Mouse (Mus musculus) forebrain, embryonic 12.5 days (tissue): Measurements from ENCODE around the gene Flrt1. TPM values are rescaled to one million over a fixed set of nuclear protein-coding genes. Genes with fewer than 3 reads are reported as not detected.
A peak's percentile ranks its signal among the peaks of the same experiment; 100 is the strongest.
"Not testable (repeated sequence)": the region's sequence is repeated elsewhere in the genome, so short reads cannot be mapped to it uniquely, and the experiment has no call there.

ENCODE experiments used
- ATAC-seq: fragments of 200-750 bp; cut with Nextera tagmentation; 2 replicates; pipeline ENCODE4 v1.8.0; 2017; ENCODE audit warnings: moderate TSS enrichment; ENCODE audit not compliant: low FRiP score
- H3K27ac ChIP-seq: fragments of 300-500 bp; sonication (generic); 2 replicates; pipeline ENCODE4 v1.5.1; 2016; ENCODE audit warnings: mild to moderate bottlenecking
- H3K27me3 ChIP-seq: fragments of 300-500 bp; sonication (generic); 2 replicates; pipeline ENCODE4 v1.6.1; 2016; ENCODE audit warnings: mild to moderate bottlenecking
- H3K36me3 ChIP-seq: fragments of 300-500 bp; sonication (generic); replicated peaks from 2 replicates; pipeline ENCODE4 v1.6.1; 2016; ENCODE audit warnings: mild to moderate bottlenecking
- H3K4me1 ChIP-seq: fragments of 300-500 bp; sonication (generic); 2 replicates; pipeline ENCODE4 v1.6.1; 2016
- H3K4me2 ChIP-seq: fragments of 300-500 bp; sonication (generic); 2 replicates; pipeline ENCODE4 v1.6.1; 2016; ENCODE audit warnings: mild to moderate bottlenecking, moderate library complexity
- H3K4me3 ChIP-seq: fragments of 300-500 bp; sonication (generic); replicated peaks from 2 replicates; pipeline ENCODE4 v1.5.1; 2016; ENCODE audit warnings: mild to moderate bottlenecking
- H3K9ac ChIP-seq: fragments of 300-500 bp; sonication (generic); 2 replicates; pipeline ENCODE4 v1.6.1; 2016; ENCODE audit warnings: mild to moderate bottlenecking
- H3K9me3 ChIP-seq: fragments of 300-500 bp; sonication (generic); 2 replicates; pipeline ENCODE4 v1.6.1; 2016
- WGBS: fragments of 180-500 bp; shearing (Covaris S2); methylation state at CpG from one replicate; pipeline ENCODE4 v1.1.7; 2016; 5-methylcytosine and 5-hydroxymethylcytosine counted together
- polyA plus RNA-seq: library from polyadenylated mRNA; unstranded; fragments of >200 nt; fragmentation: Nextera tagmentation; extraction: Ambion mirVana; gene quantifications from 2 replicates; pipeline ENCODE4 v1.2.1, GENCODE M21; 2016

The Flrt1 gene
- polyA plus RNA-seq, 1 experiment from 2014 or later, result 8.0 TPM

DNA sequence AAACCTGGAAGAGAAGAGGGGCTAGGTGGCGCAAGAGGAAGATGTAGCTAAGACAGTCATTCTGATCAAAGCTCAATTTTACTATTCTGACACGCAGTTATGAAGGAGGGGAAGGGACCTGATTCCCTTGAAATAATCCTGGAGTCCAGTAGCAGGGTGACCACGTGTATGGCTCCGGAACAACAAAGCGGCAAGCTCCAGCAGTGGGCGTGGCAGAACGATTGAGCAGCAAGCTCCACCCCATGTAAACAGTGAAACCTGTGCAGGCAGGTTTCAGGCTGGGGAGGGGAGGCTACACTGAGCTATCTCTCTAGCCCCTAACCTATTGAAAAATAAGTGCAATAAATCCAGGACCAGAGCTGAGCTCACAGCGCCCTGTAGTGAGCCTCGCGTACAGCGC, 30.2 kb downstream of the Flrt1 start:
- H3K36me3 ChIP-seq, H3K27ac ChIP-seq, H3K9ac ChIP-seq, H3K4me2 ChIP-seq, H3K9me3 ChIP-seq, ATAC-seq, H3K4me3 ChIP-seq: not testable (repeated sequence)
- Histone ChIP-seq H3K4me1 (peaks cover 61% of the 10 kb centered on the region), H3K27me3 (peaks cover 41% of the 10 kb centered on the region)
- WGBS, result 82% methylated on average over 11 of the region's 11 CpGs

DNA sequence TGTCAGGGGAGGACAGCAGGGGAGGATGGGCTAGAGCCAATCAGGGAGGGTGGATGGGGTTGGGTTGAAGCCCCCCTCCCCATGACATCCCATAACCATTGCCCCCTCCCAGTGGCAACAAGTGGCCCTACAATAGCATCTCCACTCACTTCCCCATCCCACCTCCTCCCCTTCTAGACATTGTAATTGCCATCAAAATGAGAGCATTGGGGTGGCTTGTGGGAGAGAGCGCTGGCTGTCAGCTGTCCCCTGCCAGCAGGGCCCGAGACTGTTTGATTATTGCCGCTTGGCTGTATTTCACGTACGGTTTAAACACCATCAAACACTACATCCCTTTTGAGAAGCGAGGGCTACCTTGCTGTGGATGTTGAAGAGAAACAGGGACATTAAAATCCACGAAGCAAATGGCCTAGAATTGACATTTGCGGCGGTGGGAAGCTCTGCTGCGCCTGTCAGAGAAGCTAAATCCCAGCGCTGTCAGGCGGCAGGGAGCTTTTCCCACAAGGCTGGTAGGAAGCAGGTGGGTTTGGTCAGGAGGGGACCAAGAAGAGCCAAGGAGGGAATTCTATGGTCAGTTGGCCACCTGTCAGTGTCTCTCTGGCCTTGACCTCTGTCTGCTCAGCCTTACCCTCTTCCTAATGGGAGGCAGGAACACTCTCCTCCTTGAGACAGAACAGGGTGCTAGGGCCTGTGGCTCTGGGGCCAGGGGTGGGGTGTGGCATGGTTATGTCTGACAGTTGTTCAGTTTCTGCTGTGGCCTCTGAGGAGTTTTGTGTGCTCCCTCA, 31.3 kb downstream of the Flrt1 start:
- no peaks in the 10 kb centered on the region for H3K9me3 ChIP-seq
- peaks cover 62% of the 10 kb centered on the region for H3K4me1 ChIP-seq
- no peak overlapping the region for H3K4me3 ChIP-seq
- peak overlapping the region; percentile 14; the same call in 1 of the 2 replicates for H3K27ac ChIP-seq
- no peak overlapping the region for H3K9ac ChIP-seq
- H3K36me3 ChIP-seq, result no peaks in the 10 kb centered on the region
- 41% methylated on average over 12 of the region's 12 CpGs for WGBS
- H3K4me2 ChIP-seq, result no peak overlapping the region
- H3K27me3 ChIP-seq, result peaks cover 38% of the 10 kb centered on the region
- ATAC-seq, result no peak

- H3K27ac ChIP-seq, result no peak overlapping the region
- no peak for ATAC-seq
Measured at GRCm38 (mm10) chr19:7072221-7072620, 33.3 kb downstream of the Flrt1 start.

GRCm38 (mm10) chr19:7070775-7071174, 34.8 kb downstream of the Flrt1 start:
- peaks cover 41% of the 10 kb centered on the region for H3K27me3 ChIP-seq
- H3K9ac ChIP-seq, result no peak overlapping the region
- H3K4me2 ChIP-seq, result peak overlapping the region; percentile 16; the same call in 1 of the 2 replicates
- ATAC-seq, result no peak
- H3K27ac ChIP-seq, result peak overlapping the region; percentile 77
- peaks cover 85% of the 10 kb centered on the region for H3K4me1 ChIP-seq
- H3K9me3 ChIP-seq, result no peaks in the 10 kb centered on the region
- WGBS, result 7% methylated on average over 4 of the region's 4 CpGs
- no peaks in the 10 kb centered on the region for H3K36me3 ChIP-seq
- H3K4me3 ChIP-seq, result no peak overlapping the region

More at GRCm38 (mm10) chr19:7072221-7072620, 33.3 kb downstream of the Flrt1 start:
- Histone ChIP-seq H3K9me3 (no peaks in the 10 kb centered on the region), H3K36me3 (no peaks in the 10 kb centered on the region), H3K27me3 (peaks cover 38% of the 10 kb centered on the region), H3K4me3 (no peak overlapping the region), H3K4me1 (peaks cover 71% of the 10 kb centered on the region), H3K4me2 (no peak overlapping the region), H3K9ac (no peak overlapping the region)
- 72% methylated on average over 6 of the region's 6 CpGs for WGBS

GRCm38 (mm10) chr19:7069781-7070763, 35.5 kb downstream of the Flrt1 start:
- Histone ChIP-seq H3K9ac (peak overlapping the region; percentile 17; the same call in 1 of the 2 replicates), H3K36me3 (no peaks in the 10 kb centered on the region), H3K9me3 (no peaks in the 10 kb centered on the region), H3K27ac (peak overlapping the region; percentile 77), H3K4me3 (no peak overlapping the region), H3K4me2 (peak overlapping the region; percentile 43), H3K4me1 (peaks cover 86% of the 10 kb centered on the region), H3K27me3 (peaks cover 41% of the 10 kb centered on the region)
- ATAC-seq, result no peak; the same call in 1 of the 2 replicates
- WGBS, result 3% methylated on average over 33 of the region's 35 CpGs

GRCm38 (mm10) chr19:7068661-7069531, 36.6 kb downstream of the Flrt1 start:
- WGBS, result 37% methylated on average over 11 of the region's 11 CpGs
- Histone ChIP-seq H3K27ac (peak overlapping the region; percentile 77), H3K36me3 (no peaks in the 10 kb centered on the region), H3K9ac (no peak overlapping the region; the same call in 1 of the 2 replicates), H3K27me3 (peaks cover 41% of the 10 kb centered on the region), H3K4me1 (peaks cover 78% of the 10 kb centered on the region), H3K4me2 (peak overlapping the region; percentile 28), H3K9me3 (no peaks in the 10 kb centered on the region), H3K4me3 (no peak overlapping the region)
- ATAC-seq, result no peak

DNA sequence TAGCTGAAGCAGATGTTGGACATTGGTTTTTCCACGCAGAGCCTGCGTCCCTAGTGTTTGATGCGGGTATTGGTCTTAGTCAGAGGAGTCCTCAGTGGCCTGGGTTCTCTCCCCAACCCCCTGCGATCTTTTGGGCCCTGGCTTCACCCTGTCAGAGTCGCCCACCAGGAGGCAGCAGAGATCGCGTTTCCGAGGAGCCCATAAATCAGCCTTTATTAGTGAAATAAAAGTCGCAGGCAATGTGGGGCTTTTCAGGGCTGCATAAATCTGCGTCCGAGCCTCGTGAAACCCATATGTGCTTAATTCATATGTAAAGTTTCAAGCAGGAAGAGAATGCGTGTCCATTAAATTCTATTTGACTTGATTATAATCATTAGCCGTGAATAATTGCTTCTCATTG, 37.4 kb downstream of the Flrt1 start:
- Histone ChIP-seq H3K9me3 (no peaks in the 10 kb centered on the region), H3K36me3 (no peaks in the 10 kb centered on the region), H3K4me1 (peaks cover 71% of the 10 kb centered on the region), H3K27me3 (peaks cover 37% of the 10 kb centered on the region), H3K27ac (peak overlapping the region; percentile 77; the same call in 1 of the 2 replicates), H3K4me3 (no peak overlapping the region), H3K9ac (no peak overlapping the region), H3K4me2 (peak overlapping the region; percentile 28)
- 4% methylated on average over 14 of the region's 14 CpGs for WGBS
- ATAC-seq, result peak; percentile 33

GRCm38 (mm10) chr19:7067344-7068050, 38.0 kb downstream of the Flrt1 start:
- 0 out of 2 replicates have a peak overlapping the region, but pooled peaks have one; percentile 28 for H3K4me2 ChIP-seq
- peaks cover 35% of the 10 kb centered on the region for H3K27me3 ChIP-seq
- H3K9ac ChIP-seq, result peak overlapping the region; percentile 29; the same call in 1 of the 2 replicates
- ATAC-seq, result no peak; the same call in 1 of the 2 replicates
- no peaks in the 10 kb centered on the region for H3K9me3 ChIP-seq
- H3K4me3 ChIP-seq, result no peak overlapping the region
- peaks cover 64% of the 10 kb centered on the region for H3K4me1 ChIP-seq
- 61% methylated on average over 20 of the region's 20 CpGs for WGBS
- 0 out of 2 replicates have a peak overlapping the region, but pooled peaks have one; percentile 19 for H3K27ac ChIP-seq
- H3K36me3 ChIP-seq, result no peaks in the 10 kb centered on the region

DNA sequence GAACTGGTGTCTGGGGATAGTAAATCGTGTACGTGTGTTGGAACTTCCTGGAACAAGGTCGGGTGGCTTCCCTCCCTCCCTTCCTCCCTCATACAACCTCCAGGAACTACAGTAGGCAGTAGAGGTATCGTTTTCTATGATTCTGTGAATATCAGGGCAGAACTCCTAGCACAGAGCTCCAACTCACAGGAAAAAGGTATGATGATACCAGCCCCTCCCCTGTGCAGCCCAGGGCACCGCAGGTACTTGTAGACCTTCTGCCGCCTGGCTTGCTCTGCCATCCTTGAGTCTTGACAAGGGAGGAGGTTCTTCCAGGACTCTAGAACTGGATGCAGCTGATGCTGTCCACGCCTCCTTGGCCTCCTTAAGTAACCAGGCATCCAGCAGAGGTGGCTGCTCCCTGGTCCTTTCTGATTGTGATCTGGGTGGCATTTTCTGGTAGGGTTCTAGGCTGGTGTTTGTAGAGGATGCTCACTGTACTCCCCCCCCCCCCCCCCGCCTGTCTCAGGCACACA, 38.6 kb downstream of the Flrt1 start:
- H3K4me3 ChIP-seq, result no peak overlapping the region
- no peak for ATAC-seq
- H3K27me3 ChIP-seq, result peaks cover 30% of the 10 kb centered on the region
- 50% methylated on average over 8 of the region's 8 CpGs for WGBS
- no peak overlapping the region for H3K4me2 ChIP-seq
- H3K4me1 ChIP-seq, result peaks cover 58% of the 10 kb centered on the region
- peak overlapping the region; percentile 54; the same call in 1 of the 2 replicates for H3K27ac ChIP-seq
- H3K9ac ChIP-seq, result 0 out of 2 replicates have a peak overlapping the region, but pooled peaks have one; percentile 29
- no peaks in the 10 kb centered on the region for H3K9me3 ChIP-seq
- H3K36me3 ChIP-seq, result no peaks in the 10 kb centered on the region

GRCm38 (mm10) chr19:7066034-7066827, 39.3 kb downstream of the Flrt1 start:
- Histone ChIP-seq H3K4me2 (peak overlapping the region; percentile 24; the same call in 1 of the 2 replicates), H3K9ac (0 out of 2 replicates have a peak overlapping the region, but pooled peaks have one; percentile 13), H3K36me3 (no peaks in the 10 kb centered on the region), H3K9me3 (no peaks in the 10 kb centered on the region), H3K27ac (peak overlapping the region; percentile 54), H3K27me3 (peaks cover 24% of the 10 kb centered on the region), H3K4me3 (no peak overlapping the region), H3K4me1 (peaks cover 54% of the 10 kb centered on the region)
- WGBS, result 39% methylated on average over 15 of the region's 15 CpGs
- no peak for ATAC-seq
